Mouse (Mus musculus) heart, embryonic 16.5 days (tissue): ENCODE data around the gene Btf3l4. TPM values are rescaled to one million over a fixed set of nuclear protein-coding genes. Genes with fewer than 3 reads are reported as not detected.

Experiments used
- ATAC-seq: fragments of 200-750 bp; cut with Nextera tagmentation; replicated peaks from 2 replicates; pipeline ENCODE4 v1.8.0; 2017; ENCODE audit warnings: moderate number of reproducible peaks; ENCODE audit not compliant: insufficient read depth, low FRiP score; ENCODE audit errors: extremely low read depth
- H3K27ac ChIP-seq: fragments of 300-500 bp; sonication (generic); 2 replicates; pipeline ENCODE4 v1.5.1; 2014; ENCODE audit warnings: mild to moderate bottlenecking, low read length, control low read depth, moderate library complexity
- H3K27me3 ChIP-seq: fragments of 300-500 bp; sonication (generic); 2 replicates; pipeline ENCODE4 v1.6.1; 2014; ENCODE audit warnings: low read length, mixed read lengths; ENCODE audit not compliant: control insufficient read depth, insufficient read depth
- H3K36me3 ChIP-seq: fragments of 300-500 bp; sonication (generic); 2 replicates; pipeline ENCODE4 v1.6.1; 2014; ENCODE audit not compliant: control insufficient read depth, insufficient read depth
- H3K4me1 ChIP-seq: fragments of 300-500 bp; sonication (generic); 2 replicates; pipeline ENCODE4 v1.6.1; 2014; ENCODE audit warnings: low read length, mixed read lengths; ENCODE audit not compliant: control insufficient read depth, insufficient read depth
- H3K4me2 ChIP-seq: fragments of 300-500 bp; sonication (generic); 2 replicates; pipeline ENCODE4 v1.6.1; 2014; ENCODE audit warnings: low read depth, mild to moderate bottlenecking, control low read depth, low read length
- H3K4me3 ChIP-seq: fragments of 300-500 bp; sonication (generic); 2 replicates; pipeline ENCODE4 v1.5.1; 2014; ENCODE audit warnings: mild to moderate bottlenecking, control low read depth, low read length
- H3K9ac ChIP-seq: fragments of 300-500 bp; sonication (generic); 2 replicates; pipeline ENCODE4 v1.6.1; 2014; ENCODE audit warnings: low read length, control low read depth
- H3K9me3 ChIP-seq: fragments of 300-500 bp; sonication (generic); replicated peaks from 2 replicates; pipeline ENCODE4 v1.6.1; 2016; ENCODE audit warnings: low read length; ENCODE audit not compliant: control insufficient read depth
- WGBS: fragments of 180-500 bp; shearing (Covaris S2); extraction: QIAGEN DNeasy Blood & Tissue Kit; methylation state at CpG from one replicate; pipeline ENCODE4 v1.1.7; 2014; 5-methylcytosine and 5-hydroxymethylcytosine counted together
- polyA plus RNA-seq: library from polyadenylated mRNA; unstranded; fragments of >200 nt; fragmentation: Nextera tagmentation; extraction: Ambion mirVana; gene quantifications from 2 replicates; pipeline ENCODE4 v1.2.1, GENCODE M21; 2015

Btf3l4 gene
- polyA plus RNA-seq, 1 experiment from 2014 or later = 141 TPM

GRCm38 (mm10) chr4:108830698-108831097, 2.7 kb downstream of the Btf3l4 start:
- Histone ChIP-seq H3K27me3 (no peaks in the 10 kb centered on the region), H3K4me2 (peak overlapping the region; percentile 42), H3K9me3 (no peaks in the 10 kb centered on the region), H3K36me3 (peaks cover 11% of the 10 kb centered on the region), H3K27ac (peak overlapping the region; percentile 69), H3K4me3 (no peak overlapping the region), H3K4me1 (peaks cover 14% of the 10 kb centered on the region), H3K9ac (peak overlapping the region; percentile 43; the same call in 1 of the 2 replicates)
- 81% methylated on average over 1 of the region's 1 CpGs for WGBS
- ATAC-seq = no peak

GRCm38 (mm10) chr4:108826643-108827042, 6.8 kb downstream of the Btf3l4 start:
- H3K36me3 ChIP-seq = peaks cover 28% of the 10 kb centered on the region
- 82% methylated on average over 2 of the region's 2 CpGs for WGBS

GRCm38 (mm10) chr4:108826096-108826495, 7.3 kb downstream of the Btf3l4 start:
- H3K4me3 ChIP-seq = no peak overlapping the region
- WGBS = 71% methylated on average over 1 of the region's 1 CpGs

More at GRCm38 (mm10) chr4:108826643-108827042, 6.8 kb downstream of the Btf3l4 start:
- Histone ChIP-seq H3K4me1 (peaks cover 8% of the 10 kb centered on the region), H3K4me2 (no peak overlapping the region), H3K4me3 (no peak overlapping the region), H3K9ac (no peak overlapping the region), H3K27ac (no peak overlapping the region), H3K9me3 (no peaks in the 10 kb centered on the region), H3K27me3 (no peaks in the 10 kb centered on the region)
- no peak for ATAC-seq

GRCm38 (mm10) chr4:108825677-108826076, 7.7 kb downstream of the Btf3l4 start:
- WGBS = 91% methylated on average over 3 of the region's 3 CpGs
- no peak overlapping the region for H3K4me2 ChIP-seq

More at GRCm38 (mm10) chr4:108826096-108826495, 7.3 kb downstream of the Btf3l4 start:
- H3K4me2 ChIP-seq = no peak overlapping the region
- no peak overlapping the region for H3K9ac ChIP-seq
- no peak overlapping the region for H3K27ac ChIP-seq
- no peaks in the 10 kb centered on the region for H3K9me3 ChIP-seq
- no peaks in the 10 kb centered on the region for H3K27me3 ChIP-seq
- H3K4me1 ChIP-seq = peaks cover 6% of the 10 kb centered on the region; the same call in 1 of the 2 replicates
- peaks cover 28% of the 10 kb centered on the region for H3K36me3 ChIP-seq
- ATAC-seq = no peak

GRCm38 (mm10) chr4:108811550-108811949, 21.9 kb downstream of the Btf3l4 start:
- H3K27me3 ChIP-seq = no peaks in the 10 kb centered on the region
- no peak overlapping the region for H3K4me2 ChIP-seq
- H3K9ac ChIP-seq = no peak overlapping the region
- no peak overlapping the region for H3K4me3 ChIP-seq
- H3K9me3 ChIP-seq = no peaks in the 10 kb centered on the region
- no peaks in the 10 kb centered on the region for H3K4me1 ChIP-seq
- H3K36me3 ChIP-seq = peaks cover 6% of the 10 kb centered on the region
- no peak for ATAC-seq
- H3K27ac ChIP-seq = no peak overlapping the region
- WGBS = 77% methylated on average over 6 of the region's 6 CpGs

More at GRCm38 (mm10) chr4:108825677-108826076, 7.7 kb downstream of the Btf3l4 start:
- Histone ChIP-seq H3K9me3 (no peaks in the 10 kb centered on the region), H3K4me1 (0 out of 2 replicates have a peak, but pooled peaks cover 3% of the 10 kb centered on the region), H3K4me3 (no peak overlapping the region), H3K9ac (no peak overlapping the region), H3K27ac (no peak overlapping the region), H3K27me3 (no peaks in the 10 kb centered on the region), H3K36me3 (peaks cover 28% of the 10 kb centered on the region)
- no peak for ATAC-seq

- H3K36me3 ChIP-seq = peaks cover 6% of the 10 kb centered on the region
- no peaks in the 10 kb centered on the region for H3K27me3 ChIP-seq
- H3K4me2 ChIP-seq = no peak overlapping the region
- no peaks in the 10 kb centered on the region for H3K4me1 ChIP-seq
- H3K27ac ChIP-seq = no peak overlapping the region
- no peak overlapping the region for H3K4me3 ChIP-seq
- no peak for ATAC-seq
- H3K9ac ChIP-seq = no peak overlapping the region
- WGBS = 54% methylated on average over 4 of the region's 4 CpGs
- no peaks in the 10 kb centered on the region for H3K9me3 ChIP-seq
Measured at GRCm38 (mm10) chr4:108811142-108811541, 22.3 kb downstream of the Btf3l4 start.

- Histone ChIP-seq H3K9me3 (no peaks in the 10 kb centered on the region), H3K9ac (no peak overlapping the region), H3K27me3 (no peaks in the 10 kb centered on the region), H3K4me3 (no peak overlapping the region), H3K4me1 (peaks cover 4% of the 10 kb centered on the region), H3K27ac (no peak overlapping the region), H3K4me2 (no peak overlapping the region), H3K36me3 (no peaks in the 10 kb centered on the region)
- 87% methylated on average over 2 of the region's 2 CpGs for WGBS
- ATAC-seq = no peak
Measured at GRCm38 (mm10) chr4:108803535-108803934, 29.9 kb downstream of the Btf3l4 start.

GRCm38 (mm10) chr4:108798083-108798830, 35.2 kb downstream of the Btf3l4 start:
- no peak overlapping the region for H3K4me3 ChIP-seq
- no peak overlapping the region for H3K4me2 ChIP-seq
- no peaks in the 10 kb centered on the region for H3K27me3 ChIP-seq
- H3K9ac ChIP-seq = no peak overlapping the region
- H3K27ac ChIP-seq = no peak overlapping the region
- WGBS = 57% methylated on average over 2 of the region's 2 CpGs
- H3K4me1 ChIP-seq = peaks cover 9% of the 10 kb centered on the region
- ATAC-seq = no peak
- H3K36me3 ChIP-seq = no peaks in the 10 kb centered on the region
- H3K9me3 ChIP-seq = no peaks in the 10 kb centered on the region

GRCm38 (mm10) chr4:108796701-108797100, 36.7 kb downstream of the Btf3l4 start:
- H3K27me3 ChIP-seq = no peaks in the 10 kb centered on the region
- no peak overlapping the region for H3K27ac ChIP-seq
- H3K4me1 ChIP-seq = peaks cover 5% of the 10 kb centered on the region
- no peaks in the 10 kb centered on the region for H3K36me3 ChIP-seq
- WGBS = 25% methylated on average over 4 of the region's 4 CpGs
- no peak overlapping the region for H3K4me2 ChIP-seq
- H3K9me3 ChIP-seq = no peaks in the 10 kb centered on the region
- no peak overlapping the region for H3K9ac ChIP-seq
- no peak for ATAC-seq
- H3K4me3 ChIP-seq = no peak overlapping the region
